In genomic region chr1:132881836-132882235, GRCm38 (mm10) we compare ENCODE assay signal across 11 mouse cellular contexts. TPM values are rescaled to one million over a fixed set of nuclear protein-coding genes. Genes with fewer than 3 reads are reported as not detected.
A peak's percentile ranks its signal among the peaks of the same experiment; 100 is the strongest.
DNase-seq lines count a peak whose midpoint lies in the region; ATAC-seq and TF ChIP-seq lines count a peak whose summit lies in the region.
"Had no signal": no experiment of that assay in that cellular context is flagged by ENCODE, and none has a peak within 500 bp of the region (broad histone marks: within the 10 kb centered on the region; RNA-seq: fewer than 3 reads in every experiment).

No protein-coding gene starts in this region.

- no peak overlapping the region for H3K9ac ChIP-seq in neural tube, embryonic 11.5 days (ENCODE audit: low read length)
- no peak overlapping the region for H3K9ac ChIP-seq in limb, embryonic 12.5 days (replicated peaks)
- H3K9ac ChIP-seq in stomach, postnatal 0 days (ENCODE audit: low read length): no peak overlapping the region

- no peak for TF ChIP-seq EP300 in stomach, postnatal 0 days (optimal IDR thresholded peaks at IDR 0.05)

- DNase-seq in heart, embryonic 10.5 days (ENCODE audit: low spot score): no peak
- DNase-seq in heart, postnatal 4 days: no peak
- no peak for DNase-seq in neural tube, embryonic 11.5 days (ENCODE audit: low spot score)
- no peak for DNase-seq in neural tube, embryonic 10.5 days (ENCODE audit: extremely low spot score, low spot score)
- no peak for DNase-seq in stomach, postnatal 0 days (ENCODE audit: low spot score)
- no peak for DNase-seq in urinary bladder, postnatal 36 days (ENCODE audit: low spot score in 2 of 2)
- no peak for DNase-seq in gastrocnemius, adult 18-20 months (ENCODE audit: low spot score)
- DNase-seq: B cell, adult 2 months; kidney, adult 8-10 months; lung, adult 2 months had no signal

- peak overlapping the region; percentile 99 for H3K4me2 ChIP-seq in neural tube, embryonic 11.5 days (ENCODE audit: low read depth)
- peak overlapping the region; percentile 96 for H3K4me2 ChIP-seq in limb, embryonic 12.5 days
- H3K4me2 ChIP-seq in stomach, postnatal 0 days (replicated peaks; ENCODE audit: low read depth): peak overlapping the region; percentile 88; the same call in 1 of the 2 replicates

- H3K36me3 ChIP-seq in heart, embryonic 10.5 days: no peaks in the 10 kb centered on the region
- H3K36me3 ChIP-seq in neural tube, embryonic 11.5 days (ENCODE audit: control insufficient read depth, insufficient read depth, low read length): no peaks in the 10 kb centered on the region
- H3K36me3 ChIP-seq in limb, embryonic 12.5 days: no peaks in the 10 kb centered on the region
- no peaks in the 10 kb centered on the region for H3K36me3 ChIP-seq in stomach, postnatal 0 days (ENCODE audit: control insufficient read depth, insufficient read depth, low read length)

- H3K27ac ChIP-seq in heart, embryonic 10.5 days: no peak overlapping the region
- no peak overlapping the region for H3K27ac ChIP-seq in neural tube, embryonic 11.5 days (ENCODE audit: low read depth, low read length)
- no peak overlapping the region for H3K27ac ChIP-seq in limb, embryonic 12.5 days
- no peak overlapping the region for H3K27ac ChIP-seq in stomach, postnatal 0 days (replicated peaks)

- peaks cover 42% of the 10 kb centered on the region for H3K4me1 ChIP-seq in heart, embryonic 10.5 days
- peaks cover 7% of the 10 kb centered on the region for H3K4me1 ChIP-seq in neural tube, embryonic 11.5 days (ENCODE audit: control insufficient read depth, insufficient read depth, low read length)
- H3K4me1 ChIP-seq in limb, embryonic 12.5 days (replicated peaks): peaks cover 26% of the 10 kb centered on the region
- no peaks in the 10 kb centered on the region for H3K4me1 ChIP-seq in stomach, postnatal 0 days (replicated peaks; ENCODE audit: control insufficient read depth, insufficient read depth)

- WGBS in heart, embryonic 10.5 days: 38% methylated on average over 9 of the region's 9 CpGs
- 45% methylated on average over 9 of the region's 9 CpGs for WGBS in neural tube, embryonic 11.5 days
- WGBS in limb, embryonic 12.5 days: 32% methylated on average over 9 of the region's 9 CpGs
- whole genome bisulfite sequencing in stomach, postnatal 0 days: 57% methylated on average over 9 of the region's 9 CpGs

- no peak for TF ChIP-seq CTCF in stomach, postnatal 0 days (IDR thresholded peaks at IDR 0.05; ENCODE audit: low read depth)

- H3K4me3 ChIP-seq in heart, embryonic 10.5 days: peak overlapping the region; percentile 85; the same call in 1 of the 2 replicates
- H3K4me3 ChIP-seq in neural tube, embryonic 11.5 days (ENCODE audit: low read depth, low read length): peak overlapping the region; percentile 59
- peak overlapping the region; percentile 61 for H3K4me3 ChIP-seq in limb, embryonic 12.5 days (replicated peaks)
- no peak overlapping the region for H3K4me3 ChIP-seq in stomach, postnatal 0 days (ENCODE audit: low read depth, low read length)

- ATAC-seq in neural tube, embryonic 11.5 days (ENCODE audit: insufficient read depth, low FRiP score, low TSS enrichment): no peak
- no peak for ATAC-seq in limb, embryonic 12.5 days (ENCODE audit: insufficient number of reproducible peaks, insufficient read depth, low FRiP score, low TSS enrichment, low read depth)
- no peak for ATAC-seq in stomach, postnatal 0 days (ENCODE audit: low FRiP score, low TSS enrichment)

- H3K27me3 ChIP-seq in heart, embryonic 10.5 days (ENCODE audit: insufficient read depth, poor library complexity, severe bottlenecking): peaks cover 75% of the 10 kb centered on the region
- peaks cover 18% of the 10 kb centered on the region for H3K27me3 ChIP-seq in neural tube, embryonic 11.5 days (ENCODE audit: control insufficient read depth, insufficient read depth, low read length)
- peaks cover 96% of the 10 kb centered on the region for H3K27me3 ChIP-seq in limb, embryonic 12.5 days
- peaks cover 7% of the 10 kb centered on the region; the same call in 1 of the 2 replicates for H3K27me3 ChIP-seq in stomach, postnatal 0 days (ENCODE audit: control insufficient read depth, insufficient read depth, low read length)

- H3K9me3 ChIP-seq in heart, embryonic 10.5 days: no peaks in the 10 kb centered on the region
- no peaks in the 10 kb centered on the region for H3K9me3 ChIP-seq in neural tube, embryonic 11.5 days (ENCODE audit: control insufficient read depth, low read length)
- no peaks in the 10 kb centered on the region for H3K9me3 ChIP-seq in limb, embryonic 12.5 days
- H3K9me3 ChIP-seq in stomach, postnatal 0 days (ENCODE audit: control insufficient read depth, low read length): no peaks in the 10 kb centered on the region

RNA-seq across cellular contexts. Expression of gene Lrrn2, which starts 1.8 kb away (rescaled TPM):
- polyA plus RNA-seq in heart, embryonic 10.5 days (2016; fragmentation: Nextera tagmentation; extraction: Ambion mirVana): 5.1 and 6.3 TPM in 2 replicates
- 1 to 10 TPM; 8.0 to 8.6 TPM for total RNA-seq in heart, postnatal 4 days (2021)
- 8.1 and 8.5 TPM in 2 replicates for polyA plus RNA-seq in neural tube, embryonic 11.5 days (2014; fragmentation: Nextera tagmentation; extraction: Ambion mirVana)
- polyA plus RNA-seq in limb, embryonic 12.5 days (2016; fragmentation: Nextera tagmentation; extraction: Ambion mirVana): 3.8 and 4.0 TPM in 2 replicates
- polyA plus RNA-seq in stomach, postnatal 0 days (2015; fragmentation: Nextera tagmentation; extraction: Ambion mirVana): 1.7 and 2.1 TPM in 2 replicates
- total RNA-seq in gastrocnemius, adult 18-20 months (2021): under 1 TPM; 0.32 to 0.57 TPM
